Mouse (Mus musculus) inflammation-experienced regulatory T-cells, adult 16 weeks (primary cell): Measurements from ENCODE around the gene Prss42. TPM values are rescaled to one million over a fixed set of nuclear protein-coding genes. Genes with fewer than 3 reads are reported as not detected.

Source experiments
- polyA plus RNA-seq: library from polyadenylated mRNA; unstranded; fragments of 100-300 nt; shearing (Covaris generic); gene quantifications from one replicate; pipeline ENCODE4 v1.2.1, GENCODE M21; 2017

The Prss42 gene
- polyA plus RNA-seq, result not detected

GRCm38 (mm10) chr9:110797866-110798265, at the start of gene Prss42:
Gene Prss42, plus strand, starts transcription at chr9:110798166.

GRCm38 (mm10) chr9:110813789-110814188, 15.8 kb downstream of the Prss42 start, which contains the start of gene Prss44:
Gene Prss44, plus strand, starts transcription at chr9:110813994.

GRCm38 (mm10) chr9:110826390-110826789, 28.4 kb downstream of the Prss42 start, which contains the start of gene Prss43:
Gene Prss43, plus strand, starts transcription at chr9:110826690.

GRCm38 (mm10) chr9:110834411-110834810, 36.4 kb downstream of the Prss42 start, which contains the start of gene Prss45:
Gene Prss45, plus strand, starts transcription at chr9:110834588.

GRCm38 (mm10) chr9:110844206-110844605, 46.2 kb downstream of the Prss42 start, which contains the start of gene Prss46:
Gene Prss46, plus strand, starts transcription at chr9:110844506.

Other genes starting within 250 kb of the Prss42 start
- 3.6 TPM for gene Nradd, start 173.7 kb upstream of the Prss42 start, polyA plus RNA-seq
- gene Nbeal2, start 144.0 kb upstream of the Prss42 start, polyA plus RNA-seq, result 64.3 TPM
- 275 TPM for gene Ccdc12, start 141.7 kb upstream of the Prss42 start, polyA plus RNA-seq
- not detected for gene Myl3, start 56.3 kb upstream of the Prss42 start, polyA plus RNA-seq
- not detected for gene Pth1r, start 51.0 kb upstream of the Prss42 start, polyA plus RNA-seq
- not detected for gene Prss44, start 15.8 kb downstream of the Prss42 start, polyA plus RNA-seq
- gene Prss43, start 28.5 kb downstream of the Prss42 start, polyA plus RNA-seq, result not detected
- not detected for gene Prss45, start 36.4 kb downstream of the Prss42 start, polyA plus RNA-seq
- not detected for gene Prss46, start 46.3 kb downstream of the Prss42 start, polyA plus RNA-seq
- gene Prss50, start 59.8 kb downstream of the Prss42 start, polyA plus RNA-seq, result 0.60 TPM
- 40.7 TPM for gene Als2cl, start 81.7 kb downstream of the Prss42 start, polyA plus RNA-seq
- gene Tmie, start 81.9 kb downstream of the Prss42 start, polyA plus RNA-seq, result 4.4 TPM
- gene Fam240a, start 118.7 kb downstream of the Prss42 start, polyA plus RNA-seq, result not detected
- gene Tdgf1, start 148.0 kb downstream of the Prss42 start, polyA plus RNA-seq, result 1.5 TPM
- gene Lrrc2, start 153.4 kb downstream of the Prss42 start, polyA plus RNA-seq, result not detected
- gene Rtp3, start 192.4 kb downstream of the Prss42 start, polyA plus RNA-seq, result not detected
- 0.21 TPM for gene Ltf, start 221.1 kb downstream of the Prss42 start, polyA plus RNA-seq